Mouse (Mus musculus): Measurements from ENCODE around the gene Cd24a.

GRCm38 (mm10) chr10:43633117-43633516, 55.0 kb downstream of the Cd24a start:
- TF ChIP-seq POLR2A (IDR thresholded peaks at IDR 0.05; ENCODE audit: insufficient read length, low read depth) = no peak
- no peak for TF ChIP-seq E2F4 (IDR thresholded peaks at IDR 0.05; ENCODE audit: insufficient read depth)

Data from myocyte (in vitro differentiated cells).